8 mouse cellular contexts compared by ENCODE assay signal in genomic region chr2:84838993-84839980, GRCm38 (mm10). TPM values are rescaled to one million over a fixed set of nuclear protein-coding genes. Genes with fewer than 3 reads are reported as not detected.
DNase-seq lines count a peak whose midpoint lies in the region; ATAC-seq and TF ChIP-seq lines count a peak whose summit lies in the region.

No protein-coding gene starts in this region.

- whole genome bisulfite sequencing in forebrain, embryonic 15.5 days = 0% methylated on average over 47 of the region's 47 CpGs
- WGBS in hindbrain, embryonic 16.5 days = under 1% methylated on average over 47 of the region's 47 CpGs
- under 1% methylated on average over 47 of the region's 47 CpGs for WGBS in lung, embryonic 16.5 days
- WGBS in spleen, adult 2 months = 1% methylated on average over 47 of the region's 47 CpGs

- TF ChIP-seq CTCF in spleen, adult 2 months (IDR thresholded peaks at IDR 0.05; ENCODE audit: extremely low read depth, insufficient read depth, insufficient read length, insufficient replicate concordance) = no peak

- H3K4me1 ChIP-seq in forebrain, embryonic 15.5 days = peaks cover 31% of the 10 kb centered on the region
- H3K4me1 ChIP-seq in hindbrain, embryonic 16.5 days (ENCODE audit: control insufficient read depth, insufficient read depth, low read depth, low read length) = peaks cover 19% of the 10 kb centered on the region
- peaks cover 24% of the 10 kb centered on the region for H3K4me1 ChIP-seq in lung, embryonic 16.5 days (replicated peaks; ENCODE audit: control insufficient read depth, insufficient read depth, low read length)
- peaks cover 16% of the 10 kb centered on the region for H3K4me1 ChIP-seq in spleen, adult 2 months (ENCODE audit: control insufficient read depth, insufficient read depth, insufficient read length)

- peak; percentile 19 for ATAC-seq in forebrain, embryonic 15.5 days (replicated peaks)
- ATAC-seq in hindbrain, embryonic 16.5 days = no peak; the same call in 1 of the 2 replicates
- peak; percentile 2; the same call in 1 of the 2 replicates for ATAC-seq in lung, embryonic 16.5 days (ENCODE audit: low read depth)

- peak overlapping the region; percentile 58 for H3K4me3 ChIP-seq in forebrain, embryonic 15.5 days
- peak overlapping the region; percentile 64 for H3K4me3 ChIP-seq in hindbrain, embryonic 16.5 days (ENCODE audit: low read length)
- peak overlapping the region; percentile 65 for H3K4me3 ChIP-seq in lung, embryonic 16.5 days (ENCODE audit: low read length)
- peak overlapping the region; percentile 71 for H3K4me3 ChIP-seq in spleen, adult 2 months (ENCODE audit: extremely low read depth, insufficient read depth, insufficient read length)

- H3K27ac ChIP-seq in forebrain, embryonic 15.5 days (replicated peaks) = no peak overlapping the region; the same call in 1 of the 2 replicates
- H3K27ac ChIP-seq in hindbrain, embryonic 16.5 days (ENCODE audit: low read depth, low read length) = no peak overlapping the region
- peak overlapping the region; percentile 74 for H3K27ac ChIP-seq in lung, embryonic 16.5 days (ENCODE audit: low read length)
- peak overlapping the region; percentile 39; the same call in 1 of the 2 replicates for H3K27ac ChIP-seq in spleen, adult 2 months (ENCODE audit: insufficient read depth, low read length)

- no peaks in the 10 kb centered on the region for H3K36me3 ChIP-seq in forebrain, embryonic 15.5 days
- H3K36me3 ChIP-seq in hindbrain, embryonic 16.5 days (ENCODE audit: control insufficient read depth, insufficient read depth, low read length) = no peaks in the 10 kb centered on the region
- H3K36me3 ChIP-seq in lung, embryonic 16.5 days (ENCODE audit: control insufficient read depth, insufficient read depth, low read length) = no peaks in the 10 kb centered on the region
- H3K36me3 ChIP-seq in spleen, adult 2 months (ENCODE audit: control insufficient read depth, insufficient read depth, low read length) = no peaks in the 10 kb centered on the region

- DNase-seq in 416B (ENCODE audit: low read depth) (peak; percentile 80), MEL-GATA-1-ER (ENCODE audit: extremely low read depth, low read depth) (peak; percentile 62), MN1 (ENCODE audit: low spot score) (no peak)
- DNase-seq in spleen, adult 2 months (ENCODE audit: low read depth in 1 of 2, low spot score in 2 of 2) = no peak
- DNase-seq in cerebellum, postnatal 4 days (ENCODE audit: low spot score in 2 of 2) = no peak

- H3K4me2 ChIP-seq in forebrain, embryonic 15.5 days (replicated peaks) = peak overlapping the region; percentile 100
- peak overlapping the region; percentile 99 for H3K4me2 ChIP-seq in hindbrain, embryonic 16.5 days (ENCODE audit: low read length)
- peak overlapping the region; percentile 97 for H3K4me2 ChIP-seq in lung, embryonic 16.5 days (ENCODE audit: low read depth, low read length)

- H3K9ac ChIP-seq in forebrain, embryonic 15.5 days (replicated peaks) = peak overlapping the region; percentile 61
- H3K9ac ChIP-seq in hindbrain, embryonic 16.5 days (ENCODE audit: low read depth, low read length) = peak overlapping the region; percentile 66
- H3K9ac ChIP-seq in lung, embryonic 16.5 days (ENCODE audit: low read length) = peak overlapping the region; percentile 75

- no peak for TF ChIP-seq POLR2A in spleen, adult 2 months (IDR thresholded peaks at IDR 0.05; ENCODE audit: low read depth, low read length)

- H3K27me3 ChIP-seq in forebrain, embryonic 15.5 days = peaks cover 14% of the 10 kb centered on the region
- peaks cover 29% of the 10 kb centered on the region for H3K27me3 ChIP-seq in hindbrain, embryonic 16.5 days (replicated peaks; ENCODE audit: control insufficient read depth, insufficient read depth, low read length)
- peaks cover 8% of the 10 kb centered on the region; the same call in 1 of the 2 replicates for H3K27me3 ChIP-seq in lung, embryonic 16.5 days (ENCODE audit: control insufficient read depth, insufficient read depth, low read depth, low read length)
- no peaks in the 10 kb centered on the region; the same call in 1 of the 2 replicates for H3K27me3 ChIP-seq in spleen, adult 2 months (ENCODE audit: control insufficient read depth, insufficient read depth, low read length)

- H3K9me3 ChIP-seq in forebrain, embryonic 15.5 days = no peaks in the 10 kb centered on the region
- H3K9me3 ChIP-seq in hindbrain, embryonic 16.5 days (ENCODE audit: control insufficient read depth, low read length) = no peaks in the 10 kb centered on the region
- no peaks in the 10 kb centered on the region for H3K9me3 ChIP-seq in lung, embryonic 16.5 days (ENCODE audit: control insufficient read depth, low read length)

RNA-seq across cellular contexts. Expression of gene Slc43a1, which starts 0.6 kb away (rescaled TPM):
- polyA plus RNA-seq in forebrain, embryonic 15.5 days (2015; fragmentation: Nextera tagmentation; extraction: Ambion mirVana) = 2.5 and 3.4 TPM in 2 replicates
- 1.5 and 1.6 TPM in 2 replicates for polyA plus RNA-seq in hindbrain, embryonic 16.5 days (2015; fragmentation: Nextera tagmentation; extraction: Ambion mirVana)
- polyA plus RNA-seq in lung, embryonic 16.5 days (2015; fragmentation: Nextera tagmentation; extraction: Ambion mirVana) = 16.5 and 20.4 TPM in 2 replicates
- 59.6 and 70.0 TPM in 2 replicates for polyA plus RNA-seq in spleen, adult 2 months (2012; rRNA removed)

RNA-seq across cellular contexts. Expression of gene Timm10, which starts 12.5 kb away (rescaled TPM):
- 61.4 and 66.5 TPM in 2 replicates for polyA plus RNA-seq in forebrain, embryonic 15.5 days (2015; fragmentation: Nextera tagmentation; extraction: Ambion mirVana)
- polyA plus RNA-seq in hindbrain, embryonic 16.5 days (2015; fragmentation: Nextera tagmentation; extraction: Ambion mirVana) = 76.5 and 83.2 TPM in 2 replicates
- 36.9 and 39.3 TPM in 2 replicates for polyA plus RNA-seq in lung, embryonic 16.5 days (2015; fragmentation: Nextera tagmentation; extraction: Ambion mirVana)
- polyA plus RNA-seq in spleen, adult 2 months (2012; rRNA removed) = 19.0 and 24.4 TPM in 2 replicates

RNA-seq across cellular contexts. Expression of gene Smtnl1, which starts 16.8 kb away (rescaled TPM):
- 0.14 TPM in 1 of 2 replicates, not detected in the other for polyA plus RNA-seq in forebrain, embryonic 15.5 days (2015; fragmentation: Nextera tagmentation; extraction: Ambion mirVana)
- polyA plus RNA-seq in hindbrain, embryonic 16.5 days (2015; fragmentation: Nextera tagmentation; extraction: Ambion mirVana) = not detected in 2 replicates
- 0.70 and 0.77 TPM in 2 replicates for polyA plus RNA-seq in lung, embryonic 16.5 days (2015; fragmentation: Nextera tagmentation; extraction: Ambion mirVana)
- 0.04 TPM in 1 of 2 replicates, not detected in the other for polyA plus RNA-seq in spleen, adult 2 months (2012; rRNA removed)

RNA-seq across cellular contexts. Expression of gene Ube2l6, which starts 40.7 kb away (rescaled TPM):
- polyA plus RNA-seq in forebrain, embryonic 15.5 days (2015; fragmentation: Nextera tagmentation; extraction: Ambion mirVana) = 20.4 and 20.9 TPM in 2 replicates
- polyA plus RNA-seq in hindbrain, embryonic 16.5 days (2015; fragmentation: Nextera tagmentation; extraction: Ambion mirVana) = 26.1 and 27.8 TPM in 2 replicates
- 76.0 and 82.9 TPM in 2 replicates for polyA plus RNA-seq in lung, embryonic 16.5 days (2015; fragmentation: Nextera tagmentation; extraction: Ambion mirVana)
- polyA plus RNA-seq in spleen, adult 2 months (2012; rRNA removed) = 125 and 250 TPM in 2 replicates

RNA-seq across cellular contexts. Expression of gene Rtn4rl2, which starts 47.2 kb away (rescaled TPM):
- 12.8 and 16.3 TPM in 2 replicates for polyA plus RNA-seq in forebrain, embryonic 15.5 days (2015; fragmentation: Nextera tagmentation; extraction: Ambion mirVana)
- 3.0 and 4.5 TPM in 2 replicates for polyA plus RNA-seq in hindbrain, embryonic 16.5 days (2015; fragmentation: Nextera tagmentation; extraction: Ambion mirVana)
- 0.16 and 0.31 TPM in 2 replicates for polyA plus RNA-seq in lung, embryonic 16.5 days (2015; fragmentation: Nextera tagmentation; extraction: Ambion mirVana)
- polyA plus RNA-seq in spleen, adult 2 months (2012; rRNA removed) = 3.0 and 7.3 TPM in 2 replicates

Comparison
In these comparisons a context has a peak if more than half of its experiments do, and no peak if none do; other contexts are left out.
1. DNase-seq: peak in 416B (single experiment) and MEL-GATA-1-ER (single experiment); none in spleen, adult 2 months (0 of 2), cerebellum, postnatal 4 days (0 of 2) and MN1 (single experiment).
2. H3K27ac ChIP-seq: peak in lung, embryonic 16.5 days (single experiment) and spleen, adult 2 months (single experiment); none in forebrain, embryonic 15.5 days (single experiment) and hindbrain, embryonic 16.5 days (single experiment).
3. Peak in every context shown above with its lines, with median percentiles within 50 percentile points of each other: H3K4me2 ChIP-seq, H3K4me3 ChIP-seq and H3K9ac ChIP-seq.